Mouse (Mus musculus): ENCODE measurements around the gene Dnaja4.
A peak's percentile ranks its signal among the peaks of the same experiment; 100 is the strongest.

Dnaja4 gene

DNA sequence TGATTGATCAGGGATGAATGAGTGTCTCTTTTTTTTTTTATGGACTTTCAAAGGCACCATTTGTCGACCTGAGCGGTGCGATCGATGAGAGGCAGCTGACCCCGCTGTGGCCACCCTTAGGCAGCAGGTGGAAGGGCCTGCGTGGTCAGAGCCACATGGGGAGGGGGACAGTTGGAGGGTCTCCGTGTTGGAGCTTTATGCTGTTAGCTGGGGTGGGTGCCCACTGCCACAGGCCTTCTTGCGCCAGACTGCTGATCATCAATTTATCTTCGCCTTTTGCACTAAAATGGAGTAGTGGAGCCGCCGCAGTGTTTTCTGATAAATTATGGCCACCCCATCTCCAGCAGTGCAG, 54.2 kb downstream of the Dnaja4 start:
- DNase-seq: no peak

DNA sequence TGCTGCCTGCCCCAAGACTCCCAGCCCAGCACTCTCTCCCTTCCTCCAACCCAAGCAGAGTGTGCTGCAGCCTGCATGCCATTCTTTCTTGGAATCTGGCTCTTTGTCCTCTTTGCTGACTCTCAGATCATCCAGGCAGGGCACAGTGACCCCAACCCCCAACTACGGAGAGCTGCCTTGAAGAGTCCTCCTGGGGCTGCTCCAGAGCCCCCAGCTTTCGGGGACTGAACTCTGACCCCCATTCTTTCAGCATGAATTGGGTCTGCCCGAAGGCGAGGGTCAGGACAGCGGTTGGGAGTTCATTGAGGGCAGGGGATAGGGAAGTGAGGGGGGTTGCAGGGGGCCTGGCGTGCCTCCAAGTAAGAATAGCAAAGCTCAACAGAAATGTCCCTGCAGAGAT, 60.9 kb downstream of the Dnaja4 start:
- peak; percentile 39 to 52 for DNase-seq

DNA sequence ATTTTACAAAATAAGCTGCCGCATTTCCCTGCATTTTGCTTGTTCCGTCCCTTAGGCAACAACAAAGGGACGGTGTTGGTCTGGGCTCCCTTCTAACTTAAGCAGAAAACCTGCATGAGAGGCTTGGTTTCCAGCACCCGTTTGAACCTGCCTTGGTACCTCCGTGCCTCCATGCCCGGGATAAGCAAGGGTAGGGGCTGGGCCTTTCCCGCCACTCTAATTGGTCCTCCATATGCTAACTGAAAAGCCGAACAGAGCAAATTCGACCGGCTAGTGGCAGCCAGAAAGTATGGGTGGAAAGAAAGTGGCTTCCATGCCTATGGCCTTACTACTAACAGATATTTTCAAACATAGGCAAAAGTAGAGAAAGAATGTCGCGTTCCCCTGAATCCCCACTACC, 65.4 kb downstream of the Dnaja4 start:
- DNase-seq: no peak

DNA sequence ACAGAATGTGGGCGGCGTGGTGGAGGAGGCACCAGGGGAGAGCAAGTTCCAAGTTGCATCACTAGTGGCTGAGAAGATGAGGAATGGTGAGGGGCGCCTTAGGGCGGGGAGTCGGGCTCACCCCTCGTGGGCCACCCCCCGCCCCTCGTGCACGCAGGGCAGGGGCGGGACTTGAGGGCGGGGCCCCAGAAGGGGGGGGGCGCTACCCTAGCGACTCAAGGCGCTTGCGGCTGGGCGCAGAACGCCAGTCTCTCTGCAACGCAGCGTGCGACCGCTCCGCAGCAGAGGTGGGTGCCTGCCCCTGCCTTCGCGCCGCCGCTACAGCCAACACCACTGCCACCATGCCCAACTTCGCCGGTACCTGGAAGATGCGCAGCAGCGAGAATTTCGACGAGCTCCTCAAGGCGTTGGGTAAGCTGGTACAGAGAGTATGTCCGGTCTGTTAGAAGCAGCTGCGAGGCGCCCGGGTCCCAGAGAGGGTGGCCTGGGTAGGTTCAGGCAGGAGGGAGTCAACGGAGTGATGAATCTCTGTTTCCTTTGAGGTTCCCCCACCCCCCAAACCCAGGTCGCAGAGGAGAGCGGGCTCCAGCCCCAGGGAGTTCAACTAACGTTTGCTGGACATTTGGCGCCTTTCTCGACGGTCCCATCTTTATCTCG, 66.0 kb downstream of the Dnaja4 start, which contains the start of gene Crabp1:
Gene Crabp1, plus strand, starts transcription at position 188 of the 657 bp plus-strand sequence.
- no peak for DNase-seq

DNA sequence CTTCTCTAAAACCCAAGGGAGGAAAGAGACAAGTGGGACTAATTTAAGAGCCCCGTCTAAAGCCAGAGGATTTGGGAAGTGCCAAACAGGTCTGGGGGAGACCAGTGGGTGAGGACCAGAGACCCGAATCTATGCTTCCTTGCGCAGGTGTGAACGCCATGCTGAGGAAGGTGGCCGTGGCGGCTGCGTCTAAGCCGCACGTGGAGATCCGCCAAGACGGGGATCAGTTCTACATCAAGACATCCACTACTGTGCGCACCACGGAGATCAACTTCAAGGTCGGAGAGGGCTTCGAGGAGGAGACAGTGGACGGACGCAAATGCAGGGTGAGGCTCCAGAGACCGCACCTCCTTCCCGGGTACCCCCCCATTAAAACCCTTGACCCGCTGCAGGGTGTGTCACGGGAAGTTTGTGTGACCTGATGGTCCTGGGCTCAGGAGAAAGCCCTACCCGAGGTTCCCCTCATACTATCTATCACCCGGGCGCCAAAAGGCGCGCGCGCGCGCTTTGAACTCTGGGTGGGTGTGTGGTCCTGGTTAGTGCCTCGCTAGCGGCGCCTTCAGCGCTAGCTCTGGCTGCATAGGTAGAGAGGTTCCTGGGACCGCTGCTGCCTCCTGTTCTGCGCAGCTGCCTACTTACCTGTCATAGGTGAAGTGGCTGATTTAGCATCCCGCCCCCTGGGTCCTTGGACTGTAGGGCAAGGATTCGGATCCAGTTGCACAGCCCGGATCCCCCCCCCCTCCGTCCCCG, 66.8 kb downstream of the Dnaja4 start:
- DNase-seq: no peak

Data from kidney, postnatal 36 days (tissue).